Mouse (Mus musculus): Measurements from ENCODE around the gene Gadd45a.

The Gadd45a gene

DNA sequence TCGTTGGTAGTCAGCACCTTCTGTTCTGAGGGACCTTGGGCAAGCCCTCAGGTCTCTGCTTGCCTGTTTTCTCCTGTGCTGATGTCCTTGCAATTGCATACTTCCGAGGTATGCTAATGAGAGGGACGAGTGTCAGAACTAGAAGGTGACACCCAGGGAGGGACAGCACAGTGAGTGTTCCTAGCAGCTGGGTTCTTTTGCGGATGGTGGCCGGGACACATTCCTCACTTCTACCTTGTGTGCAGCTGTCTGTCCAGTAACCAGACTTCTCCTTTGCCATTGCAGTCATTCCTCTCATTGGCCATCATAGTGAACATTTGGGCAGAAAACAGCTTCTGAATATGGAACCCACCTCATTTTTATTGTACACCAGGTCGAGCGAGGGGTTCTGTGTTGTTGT is 51.8 kb downstream of the Gadd45a start:
- no peak for DNase-seq (ENCODE audit: low read depth)
